Mouse (Mus musculus): ENCODE results near the gene Prr23a1. TPM values are rescaled to one million over a fixed set of nuclear protein-coding genes. Genes with fewer than 3 reads are reported as not detected.

Prr23a1 gene
- polyA plus RNA-seq, 1 experiment, result not detected

GRCm38 (mm10) chr9:98829508-98829907 is 12.8 kb upstream of the Prr23a1 start:
- 61% methylated on average over 5 of the region's 5 CpGs for WGBS
- Histone ChIP-seq H3K36me3 (ENCODE audit: control insufficient read depth, insufficient read depth, low read length) (no peaks in the 10 kb centered on the region), H3K4me3 (ENCODE audit: control insufficient read depth, insufficient read depth, low read length) (no peak overlapping the region), H3K4me1 (replicated peaks; ENCODE audit: control insufficient read depth, insufficient read depth, low read length) (no peaks in the 10 kb centered on the region), H3K27ac (ENCODE audit: control insufficient read depth, insufficient read depth, low read length) (no peak overlapping the region), H3K27me3 (ENCODE audit: control insufficient read depth, insufficient read depth, low read length) (no peaks in the 10 kb centered on the region)
- TF ChIP-seq POLR2A (IDR thresholded peaks at IDR 0.05; ENCODE audit: control insufficient read depth, extremely low read depth, insufficient read depth, low read length, poor library complexity) (no peak), CTCF (IDR thresholded peaks at IDR 0.05; ENCODE audit: borderline replicate concordance, control insufficient read depth, extremely low read depth, insufficient read depth, low read length, poor library complexity) (no peak)
- DNase-seq, result no peak

- 86% methylated on average over 7 of the region's 7 CpGs for WGBS
- H3K4me3 ChIP-seq (ENCODE audit: control insufficient read depth, insufficient read depth, low read length), result no peak overlapping the region
- H3K27ac ChIP-seq (ENCODE audit: control insufficient read depth, insufficient read depth, low read length), result no peak overlapping the region
- H3K4me1 ChIP-seq (replicated peaks; ENCODE audit: control insufficient read depth, insufficient read depth, low read length), result no peaks in the 10 kb centered on the region
- no peaks in the 10 kb centered on the region for H3K36me3 ChIP-seq (ENCODE audit: control insufficient read depth, insufficient read depth, low read length)
- DNase-seq, result no peak
- TF ChIP-seq CTCF (IDR thresholded peaks at IDR 0.05; ENCODE audit: borderline replicate concordance, control insufficient read depth, extremely low read depth, insufficient read depth, low read length, poor library complexity) (no peak), POLR2A (IDR thresholded peaks at IDR 0.05; ENCODE audit: control insufficient read depth, extremely low read depth, insufficient read depth, low read length, poor library complexity) (no peak)
- no peaks in the 10 kb centered on the region for H3K27me3 ChIP-seq (ENCODE audit: control insufficient read depth, insufficient read depth, low read length)
Measured at GRCm38 (mm10) chr9:98837537-98838074, 4.7 kb upstream of the Prr23a1 start.

- TF ChIP-seq POLR2A (IDR thresholded peaks at IDR 0.05; ENCODE audit: control insufficient read depth, extremely low read depth, insufficient read depth, low read length, poor library complexity), result no peak
- TF ChIP-seq CTCF (IDR thresholded peaks at IDR 0.05; ENCODE audit: borderline replicate concordance, control insufficient read depth, extremely low read depth, insufficient read depth, low read length, poor library complexity), result no peak
Measured at GRCm38 (mm10) chr9:98856210-98856609, 13.9 kb downstream of the Prr23a1 start, which contains the start of gene Prr23a2. Gene Prr23a2 (plus strand): TSS chr9:98856494.

GRCm38 (mm10) chr9:98863463-98863862 is 21.2 kb downstream of the Prr23a1 start:
- WGBS, result 77% methylated on average over 3 of the region's 3 CpGs
- Histone ChIP-seq H3K4me1 (replicated peaks; ENCODE audit: control insufficient read depth, insufficient read depth, low read length) (no peaks in the 10 kb centered on the region), H3K36me3 (ENCODE audit: control insufficient read depth, insufficient read depth, low read length) (no peaks in the 10 kb centered on the region), H3K4me3 (ENCODE audit: control insufficient read depth, insufficient read depth, low read length) (no peak overlapping the region), H3K27me3 (ENCODE audit: control insufficient read depth, insufficient read depth, low read length) (no peaks in the 10 kb centered on the region), H3K27ac (ENCODE audit: control insufficient read depth, insufficient read depth, low read length) (no peak overlapping the region)
- DNase-seq, result no peak
- no peak for TF ChIP-seq POLR2A (IDR thresholded peaks at IDR 0.05; ENCODE audit: control insufficient read depth, extremely low read depth, insufficient read depth, low read length, poor library complexity)
- TF ChIP-seq CTCF (IDR thresholded peaks at IDR 0.05; ENCODE audit: borderline replicate concordance, control insufficient read depth, extremely low read depth, insufficient read depth, low read length, poor library complexity), result no peak

More at GRCm38 (mm10) chr9:98856210-98856609, 13.9 kb downstream of the Prr23a1 start, which contains the start of gene Prr23a2:
- Histone ChIP-seq H3K4me3 (ENCODE audit: control insufficient read depth, insufficient read depth, low read length) (no peak within 1 kb of the TSS), H3K4me1 (replicated peaks; ENCODE audit: control insufficient read depth, insufficient read depth, low read length) (no peaks in the 10 kb centered on the region), H3K27me3 (ENCODE audit: control insufficient read depth, insufficient read depth, low read length) (no peaks in the 10 kb centered on the region), H3K27ac (ENCODE audit: control insufficient read depth, insufficient read depth, low read length) (no peak within 1 kb of the TSS), H3K36me3 (ENCODE audit: control insufficient read depth, insufficient read depth, low read length) (no peaks in the 10 kb centered on the region)
- no peak for DNase-seq
- WGBS, result 70% methylated on average over 18 of the region's 18 CpGs

GRCm38 (mm10) chr9:98864571-98864970 is 22.3 kb downstream of the Prr23a1 start, which contains the start of gene Prr23a3:
Gene Prr23a3 (plus strand): TSS chr9:98864767.
- TF ChIP-seq POLR2A (IDR thresholded peaks at IDR 0.05; ENCODE audit: control insufficient read depth, extremely low read depth, insufficient read depth, low read length, poor library complexity), result no peak
- DNase-seq, result no peak
- Histone ChIP-seq H3K36me3 (ENCODE audit: control insufficient read depth, insufficient read depth, low read length) (no peaks in the 10 kb centered on the region), H3K4me1 (replicated peaks; ENCODE audit: control insufficient read depth, insufficient read depth, low read length) (no peaks in the 10 kb centered on the region), H3K27me3 (ENCODE audit: control insufficient read depth, insufficient read depth, low read length) (no peaks in the 10 kb centered on the region), H3K4me3 (ENCODE audit: control insufficient read depth, insufficient read depth, low read length) (no peak within 1 kb of the TSS), H3K27ac (ENCODE audit: control insufficient read depth, insufficient read depth, low read length) (no peak within 1 kb of the TSS)
- 61% methylated on average over 22 of the region's 22 CpGs for WGBS

Other genes starting within 250 kb of the Prr23a1 start
- gene Mrps22, start 240.8 kb upstream of the Prr23a1 start, polyA plus RNA-seq (2012; rRNA removed), result 16.9 and 18.5 TPM in 2 replicates
- not detected in 2 replicates for gene Prr23a2, start 14.0 kb downstream of the Prr23a1 start, polyA plus RNA-seq (2012; rRNA removed)
- gene Prr23a3, start 22.3 kb downstream of the Prr23a1 start, polyA plus RNA-seq (2012; rRNA removed), result not detected in 2 replicates
- gene 7420426K07Rik, start 60.6 kb downstream of the Prr23a1 start, polyA plus RNA-seq (2012; rRNA removed), result not detected in 2 replicates
- gene Foxl2, start 112.8 kb downstream of the Prr23a1 start, polyA plus RNA-seq (2012; rRNA removed), result 0.05 and 0.14 TPM in 2 replicates
- gene Faim, start 143.9 kb downstream of the Prr23a1 start, polyA plus RNA-seq (2012; rRNA removed), result 3.9 and 5.7 TPM in 2 replicates
- 0.18 TPM in 1 of 2 replicates, not detected in the other for gene Gm1123, start 193.2 kb downstream of the Prr23a1 start, polyA plus RNA-seq (2012; rRNA removed)

Data from thymus, adult 2 months (tissue).